ENCODE assay signal across 11 mouse cellular contexts in the genomic region with DNA sequence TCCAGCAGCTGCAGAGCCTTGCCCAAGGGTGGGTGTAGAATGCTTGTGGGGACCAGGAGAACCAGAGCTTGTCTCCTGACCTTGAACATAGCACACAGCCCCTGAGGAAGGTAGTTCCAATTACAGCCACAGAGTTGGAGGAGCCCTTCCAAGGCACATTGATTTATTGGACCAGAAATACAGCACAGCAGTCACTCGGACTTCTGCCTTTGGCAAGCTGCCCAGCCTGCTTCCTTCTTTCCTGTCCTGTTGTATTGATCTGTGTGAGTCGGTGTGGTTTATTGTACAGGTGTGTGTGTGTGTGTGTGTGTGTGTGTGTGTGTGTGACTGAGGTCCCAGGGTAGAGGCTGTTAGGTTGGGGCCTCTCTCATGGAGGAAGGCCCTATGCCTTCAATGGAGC. TPM values are rescaled to one million over a fixed set of nuclear protein-coding genes. Genes with fewer than 3 reads are reported as not detected.
A peak's percentile ranks its signal among the peaks of the same experiment; 100 is the strongest.
DNase-seq lines count a peak whose midpoint lies in the region; ATAC-seq and TF ChIP-seq lines count a peak whose summit lies in the region.
"Had no signal": no experiment of that assay in that cellular context is flagged by ENCODE, and none has a peak within 500 bp of the region (broad histone marks: within the 10 kb centered on the region; RNA-seq: fewer than 3 reads in every experiment).

No protein-coding gene starts in this region.

- peak; percentile 44 for DNase-seq in hindbrain, postnatal 0 days (ENCODE audit: low spot score)
- DNase-seq in hindbrain, embryonic 10.5 days (ENCODE audit: low spot score) = no peak
- peak; percentile 44 for DNase-seq in adrenal gland, postnatal 14 days
- DNase-seq in liver, adult 2 months (ENCODE audit: extremely low read depth, low read depth, low spot score) = peak; percentile 93
- no peak for DNase-seq in c-Kit-positive CD71-positive TER-119-positive erythroid progenitor cells, embryonic 14.5 days (ENCODE audit: low spot score)
- no peak for DNase-seq in layer of hippocampus, adult 9-10 months (ENCODE audit: low spot score)
- DNase-seq: right cerebral cortex, postnatal 25 days had no signal

- no peak overlapping the region for H3K4me2 ChIP-seq in hindbrain, postnatal 0 days (ENCODE audit: low read depth, low read length)
- H3K4me2 ChIP-seq in intestine, postnatal 0 days (replicated peaks; ENCODE audit: low read depth) = no peak overlapping the region
- no peak overlapping the region for H3K4me2 ChIP-seq in midbrain, embryonic 15.5 days
- H3K4me2 ChIP-seq: heart, embryonic 13.5 days had no signal

- TF ChIP-seq CTCF in hindbrain, postnatal 0 days (IDR thresholded peaks at IDR 0.05; ENCODE audit: low read depth) = no peak
- peak; percentile 21 for TF ChIP-seq CTCF in intestine, postnatal 0 days (IDR thresholded peaks at IDR 0.05; ENCODE audit: low read depth)
- TF ChIP-seq CTCF in liver, adult 2 months (IDR thresholded peaks at IDR 0.05; ENCODE audit: low read depth, low read length) = no peak

- H3K9ac ChIP-seq in hindbrain, postnatal 0 days (replicated peaks; ENCODE audit: low read length) = no peak overlapping the region
- no peak overlapping the region for H3K9ac ChIP-seq in intestine, postnatal 0 days (ENCODE audit: low read depth, low read length)
- no peak overlapping the region for H3K9ac ChIP-seq in liver, adult 2 months (ENCODE audit: low read depth, low read length)
- H3K9ac ChIP-seq in midbrain, embryonic 15.5 days = no peak overlapping the region
- H3K9ac ChIP-seq: heart, embryonic 13.5 days had no signal

- H3K79me2 ChIP-seq in liver, adult 2 months (ENCODE audit: control insufficient read depth, insufficient read depth, low read length) = no peaks in the 10 kb centered on the region

- peaks cover 5% of the 10 kb centered on the region; the same call in 1 of the 2 replicates for H3K4me1 ChIP-seq in hindbrain, postnatal 0 days (ENCODE audit: insufficient read depth, low read length)
- H3K4me1 ChIP-seq in hindbrain, embryonic 10.5 days (replicated peaks) = peaks cover 13% of the 10 kb centered on the region
- H3K4me1 ChIP-seq in intestine, postnatal 0 days (replicated peaks; ENCODE audit: control insufficient read depth, insufficient read depth, low read length) = 0 out of 2 replicates have a peak, but pooled peaks cover 4% of the 10 kb centered on the region
- peaks cover 9% of the 10 kb centered on the region for H3K4me1 ChIP-seq in liver, adult 2 months (ENCODE audit: control insufficient read depth, insufficient read depth, low read length)
- no peaks in the 10 kb centered on the region for H3K4me1 ChIP-seq in midbrain, embryonic 15.5 days

- TF ChIP-seq POLR2A in liver, adult 2 months (IDR thresholded peaks at IDR 0.05; ENCODE audit: extremely low read depth, insufficient read depth, low read length) = no peak

- no peaks in the 10 kb centered on the region for H3K36me3 ChIP-seq in hindbrain, postnatal 0 days (ENCODE audit: insufficient read depth, low read length)
- no peaks in the 10 kb centered on the region for H3K36me3 ChIP-seq in hindbrain, embryonic 10.5 days
- no peaks in the 10 kb centered on the region for H3K36me3 ChIP-seq in intestine, postnatal 0 days (ENCODE audit: control insufficient read depth, insufficient read depth)
- no peaks in the 10 kb centered on the region for H3K36me3 ChIP-seq in liver, adult 2 months (ENCODE audit: control insufficient read depth, insufficient read depth, low read length)
- H3K36me3 ChIP-seq in midbrain, embryonic 15.5 days (replicated peaks) = no peaks in the 10 kb centered on the region
- H3K36me3 ChIP-seq: heart, embryonic 13.5 days; midbrain, embryonic 10.5 days had no signal

- no peaks in the 10 kb centered on the region for H3K27me3 ChIP-seq in hindbrain, postnatal 0 days (ENCODE audit: insufficient read depth, low read length)
- H3K27me3 ChIP-seq in hindbrain, embryonic 10.5 days (ENCODE audit: insufficient read depth, poor library complexity, severe bottlenecking) = no peaks in the 10 kb centered on the region
- no peaks in the 10 kb centered on the region for H3K27me3 ChIP-seq in intestine, postnatal 0 days (replicated peaks; ENCODE audit: control insufficient read depth, insufficient read depth, low read length)
- no peaks in the 10 kb centered on the region for H3K27me3 ChIP-seq in liver, adult 2 months (ENCODE audit: control insufficient read depth, insufficient read depth, low read length)
- H3K27me3 ChIP-seq in midbrain, embryonic 15.5 days (replicated peaks) = no peaks in the 10 kb centered on the region
- H3K27me3 ChIP-seq: heart, embryonic 13.5 days had no signal

- 20% methylated on average over 2 of the region's 2 CpGs for WGBS in hindbrain, postnatal 0 days
- WGBS in hindbrain, embryonic 10.5 days = 77% methylated on average over 2 of the region's 2 CpGs
- WGBS in intestine, postnatal 0 days = 0% methylated on average over 2 of the region's 2 CpGs
- WGBS in liver, adult 2 months = 0% methylated on average over 2 of the region's 2 CpGs
- WGBS in midbrain, embryonic 15.5 days = 52% methylated on average over 2 of the region's 2 CpGs

- H3K9me3 ChIP-seq in hindbrain, postnatal 0 days (ENCODE audit: low read length) = no peaks in the 10 kb centered on the region
- no peaks in the 10 kb centered on the region for H3K9me3 ChIP-seq in hindbrain, embryonic 10.5 days
- H3K9me3 ChIP-seq in intestine, postnatal 0 days (ENCODE audit: control insufficient read depth) = no peaks in the 10 kb centered on the region
- no peaks in the 10 kb centered on the region for H3K9me3 ChIP-seq in midbrain, embryonic 15.5 days
- H3K9me3 ChIP-seq: heart, embryonic 13.5 days; midbrain, embryonic 10.5 days had no signal

- ATAC-seq in hindbrain, postnatal 0 days = 0 out of 2 replicates have a peak, but pooled peaks have one; percentile 34
- peak; percentile 71 for ATAC-seq in intestine, postnatal 0 days
- ATAC-seq in midbrain, embryonic 15.5 days (replicated peaks) = no peak

- H3K4me3 ChIP-seq in hindbrain, postnatal 0 days (ENCODE audit: low read length) = no peak overlapping the region
- H3K4me3 ChIP-seq in hindbrain, embryonic 10.5 days = no peak overlapping the region
- H3K4me3 ChIP-seq in intestine, postnatal 0 days (ENCODE audit: low read depth, low read length) = no peak overlapping the region
- H3K4me3 ChIP-seq in liver, adult 2 months (ENCODE audit: insufficient read depth, low read depth, low read length) = no peak overlapping the region
- no peak overlapping the region for H3K4me3 ChIP-seq in midbrain, embryonic 15.5 days
- H3K4me3 ChIP-seq: heart, embryonic 13.5 days; midbrain, embryonic 10.5 days had no signal

- no peak overlapping the region for H3K27ac ChIP-seq in hindbrain, postnatal 0 days
- H3K27ac ChIP-seq in hindbrain, embryonic 10.5 days = no peak overlapping the region
- H3K27ac ChIP-seq in intestine, postnatal 0 days (ENCODE audit: low read depth, low read length) = no peak overlapping the region
- H3K27ac ChIP-seq in liver, adult 2 months (replicated peaks; ENCODE audit: insufficient read depth, low read depth, low read length) = no peak overlapping the region
- H3K27ac ChIP-seq in midbrain, embryonic 15.5 days = no peak overlapping the region
- H3K27ac ChIP-seq: heart, embryonic 13.5 days; midbrain, embryonic 10.5 days had no signal

RNA-seq across cellular contexts. Expression of a gene that starts 30.1 kb away (rescaled TPM):
- 1.9 and 3.5 TPM in 2 replicates for total RNA-seq in hindbrain, postnatal 0 days (2014; rRNA removed)
- 2.6 and 3.7 TPM in 2 replicates for polyA plus RNA-seq in hindbrain, postnatal 0 days (2015; fragmentation: Nextera tagmentation; extraction: Ambion mirVana)
- polyA plus RNA-seq in hindbrain, embryonic 10.5 days (2016; fragmentation: Nextera tagmentation; extraction: Ambion mirVana) = 0.68 and 1.3 TPM in 2 replicates
- 18.5 and 19.8 TPM in 2 replicates for total RNA-seq in adrenal gland, postnatal 14 days (2021)
- polyA plus RNA-seq in intestine, postnatal 0 days (2015; fragmentation: Nextera tagmentation; extraction: Ambion mirVana) = 13.8 and 16.1 TPM in 2 replicates
- total RNA-seq in liver, adult 2 months (2014; rRNA removed) = 6.6 and 9.2 TPM in 2 replicates
- 14.8 and 18.3 TPM in 2 replicates for polyA plus RNA-seq in liver, adult 2 months (2012; rRNA removed)
- 1.8 and 2.1 TPM in 2 replicates for polyA plus RNA-seq in midbrain, embryonic 15.5 days (2015; fragmentation: Nextera tagmentation; extraction: Ambion mirVana)

RNA-seq across cellular contexts. Expression of a gene that starts 57.3 kb away (rescaled TPM):
- total RNA-seq in hindbrain, postnatal 0 days (2014; rRNA removed) = 13.6 and 22.2 TPM in 2 replicates
- polyA plus RNA-seq in hindbrain, postnatal 0 days (2015; fragmentation: Nextera tagmentation; extraction: Ambion mirVana) = 10.0 and 11.9 TPM in 2 replicates
- 19.2 and 21.6 TPM in 2 replicates for polyA plus RNA-seq in hindbrain, embryonic 10.5 days (2016; fragmentation: Nextera tagmentation; extraction: Ambion mirVana)
- 18.9 and 19.8 TPM in 2 replicates for total RNA-seq in adrenal gland, postnatal 14 days (2021)
- 14.9 and 15.6 TPM in 2 replicates for polyA plus RNA-seq in intestine, postnatal 0 days (2015; fragmentation: Nextera tagmentation; extraction: Ambion mirVana)
- total RNA-seq in liver, adult 2 months (2014; rRNA removed) = 3.1 and 3.8 TPM in 2 replicates
- polyA plus RNA-seq in liver, adult 2 months (2012; rRNA removed) = 9.4 and 14.3 TPM in 2 replicates
- polyA plus RNA-seq in midbrain, embryonic 15.5 days (2015; fragmentation: Nextera tagmentation; extraction: Ambion mirVana) = 11.8 and 12.6 TPM in 2 replicates

Comparison
In these comparisons a context has a peak if more than half of its experiments do, and no peak if none do; other contexts are left out.
1. DNase-seq: peak in hindbrain, postnatal 0 days (single experiment), adrenal gland, postnatal 14 days (single experiment) and liver, adult 2 months (single experiment); none in hindbrain, embryonic 10.5 days (single experiment), c-Kit-positive CD71-positive TER-119-positive erythroid progenitor cells, embryonic 14.5 days (single experiment) and layer of hippocampus, adult 9-10 months (single experiment).